Mouse (Mus musculus) embryonic fibroblast, embryonic 13.5 days (primary cell): ENCODE measurements around the gene Bpifa5.

Experiments used
- CTCF ChIP-seq: IDR thresholded peaks from 2 replicates; pipeline ENCODE4 v1.5.1; 2011; ENCODE audit warnings: mild to moderate bottlenecking, control low read depth, low read length, moderate library complexity, borderline replicate concordance; ENCODE audit not compliant: insufficient read depth
- POLR2A ChIP-seq: IDR thresholded peaks from 2 replicates; pipeline ENCODE4 v1.6.1; 2011; ENCODE audit warnings: low read depth, mild to moderate bottlenecking, control low read depth, low read length, moderate library complexity

DNA sequence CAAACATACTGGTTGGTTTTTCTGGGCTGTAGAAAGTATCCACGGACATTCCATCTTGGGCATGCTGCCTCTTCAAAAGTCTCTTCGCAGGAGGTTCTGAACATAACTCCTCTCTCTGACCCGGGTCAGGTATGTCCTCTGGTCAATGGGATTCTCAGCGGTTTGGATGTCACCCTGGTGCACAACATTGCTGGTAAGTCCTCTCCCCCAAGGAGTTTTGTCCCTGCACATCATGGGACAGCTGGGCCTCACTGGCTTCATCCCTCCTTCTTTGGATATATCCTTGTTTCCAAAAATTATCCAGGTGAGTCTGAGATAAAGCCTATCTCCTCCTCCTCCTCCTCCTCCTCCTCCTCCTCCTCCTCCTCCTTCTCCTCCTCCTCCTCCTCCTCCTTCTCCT, 14.9 kb upstream of the Bpifa5 start:
- TF ChIP-seq CTCF (no peak), POLR2A (no peak)
